Mouse (Mus musculus): Measurements from ENCODE around the gene Slc44a3.

DNA sequence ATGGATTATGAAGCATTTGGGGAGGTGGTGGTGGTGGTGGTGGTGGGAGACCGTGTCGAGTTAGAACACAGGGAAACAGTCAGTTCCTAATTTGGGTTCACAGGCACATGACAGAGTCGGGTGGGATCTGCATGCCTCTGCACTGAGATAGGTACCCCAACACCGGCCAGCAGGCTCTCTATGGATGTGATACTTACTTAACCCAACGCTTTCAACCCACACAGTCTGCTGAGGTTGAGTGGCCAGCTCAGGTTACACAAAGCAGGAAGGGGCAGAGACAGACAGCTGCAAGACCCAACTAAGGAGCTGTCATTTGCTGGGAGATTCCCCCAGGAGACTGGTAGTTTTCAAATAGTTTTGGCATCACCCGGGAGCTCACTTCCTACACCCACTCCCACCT, 50.6 kb downstream of the Slc44a3 start:
- TF ChIP-seq CTCF (IDR thresholded peaks at IDR 0.05; ENCODE audit: low read depth) (no peak), EP300 (IDR thresholded peaks at IDR 0.05; ENCODE audit: low read depth) (no peak)
